Mouse (Mus musculus): ENCODE measurements at regions not wholly inside any gene's neighbourhood (a gene's known extent, or its start where the extent isn't known, plus 50 kb on each side); places are given as distances from the start of the nearest gene placed in this dataset.

GRCm38 (mm10) chr9:8273253-8273652 lies 139.2 kb upstream of the Cep126 start:
- DNase-seq (ENCODE audit: low spot score in 2 of 2) = no peak

- DNase-seq (ENCODE audit: low spot score in 2 of 2) = no peak
Measured at GRCm38 (mm10) chr9:8249542-8249941, 115.4 kb upstream of the Cep126 start.

GRCm38 (mm10) chr9:8228078-8228477 lies 94.0 kb upstream of the Cep126 start:
- DNase-seq (ENCODE audit: low spot score in 2 of 2) = no peak

GRCm38 (mm10) chr9:8226415-8226814 lies 92.3 kb upstream of the Cep126 start:
- DNase-seq (ENCODE audit: low spot score in 2 of 2) = peak in 1 of 2 experiments; percentile 26

GRCm38 (mm10) chr9:8208855-8209254 lies 74.8 kb upstream of the Cep126 start:
- DNase-seq (ENCODE audit: low spot score in 2 of 2) = peak; percentile 37 to 42

GRCm38 (mm10) chr9:8185433-8185832 lies 51.3 kb upstream of the Cep126 start:
- DNase-seq (ENCODE audit: low spot score in 2 of 2) = no peak

Small RNAs in the stretch of these regions (microRNA-seq; reads per million reads assigned to microRNA genes)
- 0 reads per million in 2 experiments for gene Mir1899
